7 mouse cellular contexts compared by ENCODE assay signal in the genomic region with DNA sequence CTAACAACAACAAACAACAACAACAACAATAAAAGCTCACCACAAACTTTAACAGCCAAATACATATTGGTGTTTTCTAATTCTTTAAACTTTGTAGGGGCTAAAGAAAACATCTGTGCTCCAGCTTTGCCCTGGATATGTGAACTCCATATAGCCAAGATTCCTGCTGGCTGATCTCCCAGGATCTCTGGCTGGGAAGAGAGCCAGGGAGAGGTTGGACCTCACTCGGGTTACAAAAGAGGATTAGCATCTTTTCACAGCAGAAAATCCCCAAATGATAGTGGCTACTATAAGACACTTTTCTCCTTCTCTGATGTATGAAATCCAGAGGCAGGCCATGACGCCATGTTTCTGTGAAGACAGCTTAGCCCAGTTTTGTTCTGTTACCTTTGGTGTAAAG. TPM values are rescaled to one million over a fixed set of nuclear protein-coding genes. Genes with fewer than 3 reads are reported as not detected.
DNase-seq lines count a peak whose midpoint lies in the region; ATAC-seq and TF ChIP-seq lines count a peak whose summit lies in the region.

No protein-coding gene starts in this region.

- peak; percentile 33 for DNase-seq in liver, adult 2 months (ENCODE audit: extremely low read depth, low read depth, low spot score)
- no peak for DNase-seq in liver, postnatal 0 days
- DNase-seq in fat pad, adult 2 months (ENCODE audit: extremely low read depth, low read depth, low spot score): peak; percentile 8
- no peak for DNase-seq in layer of hippocampus, adult 9-11 months

- TF ChIP-seq CTCF in liver, adult 2 months (IDR thresholded peaks at IDR 0.05; ENCODE audit: low read depth, low read length): no peak
- TF ChIP-seq CTCF in liver, postnatal 0 days (IDR thresholded peaks at IDR 0.05; ENCODE audit: low read depth): no peak

- H3K4me1 ChIP-seq in liver, adult 2 months (ENCODE audit: control insufficient read depth, insufficient read depth, low read length): no peaks in the 10 kb centered on the region
- no peaks in the 10 kb centered on the region for H3K4me1 ChIP-seq in liver, postnatal 0 days (ENCODE audit: insufficient read depth)
- peaks cover 9% of the 10 kb centered on the region for H3K4me1 ChIP-seq in kidney, embryonic 15.5 days
- H3K4me1 ChIP-seq in stomach, embryonic 16.5 days (ENCODE audit: control insufficient read depth, insufficient read depth, low read length): peaks cover 7% of the 10 kb centered on the region; the same call in 1 of the 2 replicates
- peaks cover 8% of the 10 kb centered on the region; the same call in 1 of the 2 replicates for H3K4me1 ChIP-seq in midbrain, embryonic 13.5 days (replicated peaks)

- no peak for ATAC-seq in liver, postnatal 0 days
- ATAC-seq in kidney, embryonic 15.5 days (replicated peaks; ENCODE audit: low FRiP score): no peak
- ATAC-seq in stomach, embryonic 16.5 days (ENCODE audit: insufficient read depth, low FRiP score): peak; percentile 44
- ATAC-seq in midbrain, embryonic 13.5 days: no peak

- WGBS in liver, adult 2 months: 42% methylated on average over 2 of the region's 2 CpGs
- 45% methylated on average over 2 of the region's 2 CpGs for WGBS in liver, postnatal 0 days (ENCODE audit: insufficient replicate concordance)
- 46% methylated on average over 2 of the region's 2 CpGs for WGBS in kidney, embryonic 15.5 days
- WGBS in stomach, embryonic 16.5 days: 22% methylated on average over 2 of the region's 2 CpGs
- 24% methylated on average over 2 of the region's 2 CpGs for WGBS in midbrain, embryonic 13.5 days

- no peak for TF ChIP-seq POLR2A in liver, adult 2 months (IDR thresholded peaks at IDR 0.05; ENCODE audit: extremely low read depth, insufficient read depth, low read length)

- H3K9me3 ChIP-seq in liver, postnatal 0 days (ENCODE audit: low read length): no peaks in the 10 kb centered on the region
- no peaks in the 10 kb centered on the region for H3K9me3 ChIP-seq in kidney, embryonic 15.5 days (replicated peaks)
- no peaks in the 10 kb centered on the region for H3K9me3 ChIP-seq in stomach, embryonic 16.5 days (replicated peaks; ENCODE audit: control insufficient read depth, low read length)
- no peaks in the 10 kb centered on the region for H3K9me3 ChIP-seq in midbrain, embryonic 13.5 days

- no peaks in the 10 kb centered on the region for H3K36me3 ChIP-seq in liver, adult 2 months (ENCODE audit: control insufficient read depth, insufficient read depth, low read length)
- H3K36me3 ChIP-seq in liver, postnatal 0 days (replicated peaks; ENCODE audit: insufficient read depth, low read length): no peaks in the 10 kb centered on the region
- H3K36me3 ChIP-seq in kidney, embryonic 15.5 days: no peaks in the 10 kb centered on the region
- no peaks in the 10 kb centered on the region for H3K36me3 ChIP-seq in stomach, embryonic 16.5 days (ENCODE audit: control insufficient read depth, insufficient read depth, low read length)
- H3K36me3 ChIP-seq in midbrain, embryonic 13.5 days: no peaks in the 10 kb centered on the region

- no peak overlapping the region for H3K27ac ChIP-seq in liver, adult 2 months (replicated peaks; ENCODE audit: insufficient read depth, low read depth, low read length)
- H3K27ac ChIP-seq in liver, postnatal 0 days (ENCODE audit: low read depth): no peak overlapping the region
- peak overlapping the region; percentile 51 for H3K27ac ChIP-seq in kidney, embryonic 15.5 days
- peak overlapping the region; percentile 53 for H3K27ac ChIP-seq in stomach, embryonic 16.5 days (ENCODE audit: low read length)
- H3K27ac ChIP-seq in midbrain, embryonic 13.5 days: no peak overlapping the region

- H3K27me3 ChIP-seq in liver, adult 2 months (ENCODE audit: control insufficient read depth, insufficient read depth, low read length): no peaks in the 10 kb centered on the region
- 0 out of 2 replicates have a peak, but pooled peaks cover 7% of the 10 kb centered on the region for H3K27me3 ChIP-seq in liver, postnatal 0 days (ENCODE audit: insufficient read depth, low read length)
- H3K27me3 ChIP-seq in kidney, embryonic 15.5 days: peaks cover 8% of the 10 kb centered on the region; the same call in 1 of the 2 replicates
- no peaks in the 10 kb centered on the region for H3K27me3 ChIP-seq in stomach, embryonic 16.5 days (ENCODE audit: control insufficient read depth, insufficient read depth, low read length)
- H3K27me3 ChIP-seq in midbrain, embryonic 13.5 days: peaks cover 6% of the 10 kb centered on the region; the same call in 1 of the 2 replicates

- H3K4me3 ChIP-seq in liver, adult 2 months (ENCODE audit: insufficient read depth, low read depth, low read length): no peak overlapping the region
- H3K4me3 ChIP-seq in liver, postnatal 0 days (ENCODE audit: low read depth, low read length): no peak overlapping the region
- H3K4me3 ChIP-seq in kidney, embryonic 15.5 days (replicated peaks): no peak overlapping the region
- no peak overlapping the region for H3K4me3 ChIP-seq in stomach, embryonic 16.5 days (replicated peaks; ENCODE audit: low read length)
- H3K4me3 ChIP-seq in midbrain, embryonic 13.5 days (replicated peaks): no peak overlapping the region

- no peak overlapping the region for H3K9ac ChIP-seq in liver, adult 2 months (ENCODE audit: low read depth, low read length)
- no peak overlapping the region for H3K9ac ChIP-seq in liver, postnatal 0 days (replicated peaks)
- H3K9ac ChIP-seq in kidney, embryonic 15.5 days: no peak overlapping the region
- H3K9ac ChIP-seq in stomach, embryonic 16.5 days (ENCODE audit: low read length): no peak overlapping the region
- H3K9ac ChIP-seq in midbrain, embryonic 13.5 days (replicated peaks): no peak overlapping the region

- no peak overlapping the region for H3K4me2 ChIP-seq in liver, postnatal 0 days (ENCODE audit: low read depth, low read length)
- H3K4me2 ChIP-seq in kidney, embryonic 15.5 days: no peak overlapping the region
- no peak overlapping the region for H3K4me2 ChIP-seq in stomach, embryonic 16.5 days (ENCODE audit: low read depth, low read length)
- H3K4me2 ChIP-seq in midbrain, embryonic 13.5 days (replicated peaks): no peak overlapping the region

- no peak for TF ChIP-seq EP300 in liver, postnatal 0 days (IDR thresholded peaks at IDR 0.05; ENCODE audit: low read depth)

- H3K79me2 ChIP-seq in liver, adult 2 months (ENCODE audit: control insufficient read depth, insufficient read depth, low read length): no peaks in the 10 kb centered on the region

RNA-seq across cellular contexts. Expression of gene Ada, which starts 6.7 kb away (rescaled TPM):
- 1.9 TPM in 2 replicates for total RNA-seq in liver, adult 2 months (2014; rRNA removed)
- 0.73 and 0.80 TPM in 2 replicates for polyA plus RNA-seq in liver, adult 2 months (2012; rRNA removed)
- polyA plus RNA-seq in liver, postnatal 0 days (2015; fragmentation: Nextera tagmentation; extraction: Ambion mirVana): 2.7 TPM in 2 replicates
- polyA plus RNA-seq in kidney, embryonic 15.5 days (2015; fragmentation: Nextera tagmentation; extraction: Ambion mirVana): 9.5 and 11.8 TPM in 2 replicates
- polyA plus RNA-seq in stomach, embryonic 16.5 days (2015; fragmentation: Nextera tagmentation; extraction: Ambion mirVana): 5.2 and 5.4 TPM in 2 replicates
- polyA plus RNA-seq in midbrain, embryonic 13.5 days (2015; fragmentation: Nextera tagmentation; extraction: Ambion mirVana): 3.4 and 4.6 TPM in 2 replicates

Comparison
In these comparisons a context has a peak if more than half of its experiments do, and no peak if none do; other contexts are left out.
1. DNase-seq: peak in liver, adult 2 months (single experiment) and fat pad, adult 2 months (single experiment); none in liver, postnatal 0 days (single experiment) and layer of hippocampus, adult 9-11 months (single experiment).
2. H3K27ac ChIP-seq: peak in kidney, embryonic 15.5 days (single experiment) and stomach, embryonic 16.5 days (single experiment); none in liver, adult 2 months (single experiment), liver, postnatal 0 days (single experiment) and midbrain, embryonic 13.5 days (single experiment).